Mouse (Mus musculus) cerebellum, adult (tissue): ENCODE results near the gene Olfr370.
"Not testable (repeated sequence)": the region's sequence is repeated elsewhere in the genome, so short reads cannot be mapped to it uniquely, and the experiment has no call there.

Source experiments
- ATAC-seq: cut with Nextera tagmentation; 2 replicates; pipeline ENCODE4 v1.9.2; 2017; ENCODE audit warnings: mild to moderate bottlenecking, moderate library complexity, mixed read lengths; ENCODE audit not compliant: insufficient number of reproducible peaks, low FRiP score, low TSS enrichment

Olfr370 gene

DNA sequence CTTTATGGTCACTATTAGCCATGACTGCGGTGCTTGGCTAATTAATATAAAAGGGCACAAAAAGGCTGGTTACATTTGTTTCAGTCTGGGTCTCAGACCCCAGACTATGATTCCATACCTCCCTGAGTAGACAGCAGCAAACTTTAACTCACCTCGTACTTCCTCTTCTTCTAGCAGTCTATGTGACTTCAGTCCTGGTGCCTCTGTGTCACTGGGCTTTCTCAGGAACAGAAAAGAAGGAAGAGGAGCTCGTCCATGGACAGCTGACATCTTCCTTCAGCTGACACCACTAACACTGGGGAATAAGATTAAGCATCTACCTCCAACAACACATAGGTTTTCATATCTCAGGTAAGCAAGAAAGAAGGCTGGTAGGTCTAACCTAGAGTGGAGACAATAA is at the start of gene Olfr370:
Gene Olfr370 (plus strand): TSS at position 45 of the 400 bp plus-strand sequence.
- ATAC-seq: no peak

DNA sequence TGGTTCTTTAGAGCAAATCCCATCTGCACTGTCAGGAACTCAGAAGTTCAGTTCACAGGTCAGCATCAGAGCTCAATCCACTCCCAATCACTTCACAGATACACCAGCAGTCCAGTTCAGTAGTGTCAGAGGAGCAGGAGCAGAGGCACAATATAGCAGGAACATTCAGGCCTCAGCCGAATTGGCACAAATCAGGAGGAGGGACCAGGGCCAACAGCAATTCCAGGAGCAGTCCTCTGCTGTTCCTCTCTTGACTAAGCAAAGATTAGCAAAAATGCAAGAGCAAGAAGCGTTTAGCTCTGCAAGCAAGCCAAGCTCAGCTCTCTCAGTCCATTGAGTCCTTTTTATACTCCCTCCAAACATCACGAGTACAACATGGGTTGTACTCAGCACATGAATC is 23.9 kb upstream of the Olfr370 start:
- no peak for ATAC-seq

DNA sequence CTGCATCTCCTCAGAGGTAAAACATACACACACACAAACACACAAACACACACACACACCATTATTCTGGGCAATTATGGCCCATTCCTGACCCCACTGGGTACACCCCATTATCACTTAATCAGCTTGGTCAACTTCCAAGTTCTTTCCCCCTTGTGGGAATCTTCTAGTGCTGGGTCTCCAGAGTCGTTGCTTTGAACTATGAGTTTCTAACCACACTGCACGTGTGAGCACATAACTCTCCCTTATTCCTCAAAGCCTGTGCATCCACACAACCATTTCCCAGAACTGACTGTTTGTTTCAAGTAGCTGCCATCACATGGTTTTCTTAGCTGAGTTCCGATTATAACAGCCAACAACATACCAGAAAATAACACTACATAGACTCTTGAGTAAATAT is 15.1 kb upstream of the Olfr370 start:
- ATAC-seq: no peak

DNA sequence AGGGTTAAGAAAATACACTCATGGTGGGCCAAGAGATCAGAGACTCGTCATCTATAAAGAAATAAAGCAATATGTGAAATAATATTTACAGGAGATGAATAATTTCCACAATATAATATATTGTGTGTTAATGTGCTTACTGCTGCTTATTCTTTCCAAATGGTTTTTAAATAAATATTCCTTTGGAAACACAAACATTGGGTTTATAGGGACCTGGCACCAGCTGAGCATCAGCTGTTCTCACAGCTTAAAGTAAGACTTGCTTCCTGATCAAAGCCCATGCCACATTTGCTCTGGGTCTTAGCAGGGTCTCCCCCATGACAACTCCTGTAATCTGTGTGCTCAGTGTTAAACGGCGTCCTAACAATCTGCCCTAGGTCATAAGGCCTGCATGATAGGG is 14.7 kb upstream of the Olfr370 start:
- ATAC-seq: not testable (repeated sequence)

DNA sequence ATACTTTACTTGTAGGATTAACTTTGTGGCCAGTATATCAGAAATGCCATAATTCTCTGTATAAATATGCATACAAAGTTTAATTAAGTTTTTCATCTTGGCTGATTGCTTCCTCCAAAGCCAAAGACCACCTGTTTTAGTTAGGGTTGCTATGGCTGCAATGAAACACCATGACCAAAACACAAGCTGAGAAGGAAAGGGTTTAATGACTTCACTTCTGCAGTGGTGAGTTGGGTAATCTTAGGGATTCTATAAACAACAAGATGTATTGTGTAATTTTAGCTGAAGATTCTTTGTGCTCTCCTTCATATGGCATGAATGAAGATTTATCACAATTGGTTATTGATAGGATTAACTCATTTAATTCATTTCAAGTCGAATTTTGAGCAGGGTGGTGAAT is 14.3 kb upstream of the Olfr370 start:
- ATAC-seq: no peak

DNA sequence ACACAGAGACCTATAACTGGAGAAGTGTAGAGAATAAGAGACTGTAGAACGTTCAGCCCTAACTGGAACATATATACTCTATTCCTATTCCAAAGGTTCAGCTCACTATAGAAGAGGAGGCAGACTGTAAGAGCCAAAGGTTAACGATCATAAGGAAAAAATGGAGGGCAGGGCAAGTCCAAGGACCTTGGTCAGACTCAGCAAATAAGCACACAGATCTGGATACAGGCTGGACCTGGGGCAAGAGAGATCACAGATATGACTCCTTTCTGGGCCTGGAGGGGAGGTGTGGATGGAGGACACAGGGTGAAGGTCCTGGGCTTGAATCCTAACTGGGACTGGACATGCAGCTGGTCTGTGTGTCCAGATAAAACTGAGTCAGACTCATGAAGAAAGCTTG is 778 bp upstream of the Olfr370 start:
- no peak for ATAC-seq

DNA sequence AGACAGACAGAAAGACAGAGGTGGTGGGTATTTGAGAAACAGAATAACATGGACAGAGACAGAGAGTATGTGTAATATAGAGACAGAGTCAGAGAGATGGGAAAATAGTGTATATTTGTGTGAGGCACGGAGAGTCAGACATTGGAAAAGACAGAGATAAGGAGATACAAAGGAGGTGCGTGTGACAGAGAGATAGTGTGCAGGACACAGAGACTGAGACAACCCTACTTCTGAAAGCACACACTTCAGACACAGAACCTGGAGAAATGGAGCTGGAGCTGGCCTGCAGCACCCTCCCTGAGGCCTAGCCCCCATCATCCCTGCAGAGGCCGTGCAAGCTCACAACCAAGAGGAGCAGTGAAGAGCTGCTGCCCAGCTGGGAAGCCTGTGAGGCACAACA is 27.1 kb downstream of the Olfr370 start:
- ATAC-seq: no peak

DNA sequence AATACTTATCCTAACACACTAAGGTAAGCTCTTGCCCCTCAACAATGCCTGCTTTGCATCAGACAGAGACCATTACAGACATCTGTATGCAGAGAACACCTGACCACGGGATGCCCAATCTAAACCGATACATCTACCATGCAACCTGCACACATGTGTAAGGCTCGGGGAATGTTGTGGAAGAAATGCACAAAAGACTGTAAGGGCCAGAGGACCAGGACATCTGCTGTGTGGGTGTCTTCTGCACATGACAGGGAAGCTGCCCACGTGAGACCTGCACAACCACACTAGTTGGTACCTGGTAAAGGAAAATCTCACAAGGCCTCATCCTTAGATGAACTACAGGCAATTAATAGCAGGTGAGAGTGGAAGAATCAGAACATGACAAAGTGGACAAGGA is 27.7 kb downstream of the Olfr370 start:
- ATAC-seq: no peak

DNA sequence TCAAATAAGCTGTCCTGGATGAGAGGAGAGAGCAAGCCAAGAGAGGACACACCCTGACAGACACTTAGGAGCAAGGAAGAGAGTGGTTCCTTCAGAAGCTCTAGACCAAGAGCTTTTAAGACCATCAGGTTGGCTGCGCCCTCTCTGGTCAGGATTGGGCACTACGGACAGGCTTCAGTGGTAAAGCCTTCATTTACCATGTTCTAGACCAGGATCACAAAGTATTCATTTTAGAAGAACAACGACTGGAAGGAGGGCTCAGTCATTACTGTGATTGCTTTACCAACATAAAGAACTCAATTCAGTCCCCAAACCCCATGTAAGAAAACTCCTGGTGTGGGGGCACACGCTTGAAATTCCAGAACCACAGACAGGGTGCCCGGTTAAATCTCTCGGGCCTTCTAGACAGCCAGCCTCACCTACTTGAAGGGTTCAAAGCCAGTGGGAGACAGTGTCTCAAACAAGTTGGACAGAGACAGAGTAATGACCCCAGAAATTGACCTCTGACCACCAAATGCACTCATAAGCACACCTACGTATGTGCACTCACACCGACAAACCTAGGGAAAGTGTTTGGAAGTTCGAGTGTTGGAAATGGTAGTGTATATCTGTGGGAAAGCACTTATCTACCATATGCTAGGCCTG is 30.3 kb downstream of the Olfr370 start:
- ATAC-seq: no peak

DNA sequence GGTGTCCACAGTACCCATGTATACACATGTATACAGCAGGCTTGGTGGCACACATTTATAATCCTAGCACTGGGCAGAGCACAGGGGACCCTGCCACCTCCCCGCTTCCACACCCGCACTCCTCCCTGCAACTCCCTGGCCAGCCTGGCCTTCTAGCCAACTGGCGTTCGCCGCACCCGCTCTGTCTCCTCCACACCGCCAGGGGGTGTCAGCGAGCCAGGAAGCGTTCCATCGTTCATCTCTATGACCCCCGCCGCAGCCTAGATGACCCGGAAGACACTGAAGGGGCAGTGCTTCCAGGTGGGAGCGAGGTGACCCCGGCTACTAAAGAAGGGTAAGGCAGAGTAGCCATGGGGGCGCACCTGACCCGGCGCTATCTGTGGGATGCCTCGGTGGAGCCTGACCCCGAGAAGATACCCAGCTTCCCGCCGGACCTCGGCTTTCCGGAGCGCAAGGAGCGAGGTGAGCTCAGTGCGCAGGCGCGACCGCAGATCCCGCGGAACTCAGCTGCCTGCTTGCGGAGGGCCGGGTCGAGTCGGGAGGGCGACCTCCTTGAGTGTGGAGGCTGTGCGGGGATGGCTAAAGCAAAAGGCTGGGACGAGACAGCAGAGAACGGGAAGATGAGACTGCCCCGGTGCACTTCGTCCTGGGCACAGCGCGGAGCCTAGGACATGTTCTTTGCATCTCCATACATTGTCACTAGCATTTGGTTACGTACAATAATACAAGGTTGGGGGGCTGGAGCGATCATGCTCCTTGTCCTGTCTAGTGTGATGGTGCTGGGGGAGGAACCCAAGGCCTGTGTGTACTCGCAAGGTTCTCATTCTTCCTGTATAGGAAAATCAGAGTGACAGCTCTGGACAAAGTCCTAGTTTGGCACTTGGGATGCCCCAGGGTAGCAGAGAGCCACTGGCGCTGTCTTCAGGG is 31.2 kb downstream of the Olfr370 start, which contains the start of gene Ndufb7:
Gene Ndufb7 (plus strand): TSS at position 203 of the 927 bp plus-strand sequence.
- ATAC-seq: peak; percentile 91

DNA sequence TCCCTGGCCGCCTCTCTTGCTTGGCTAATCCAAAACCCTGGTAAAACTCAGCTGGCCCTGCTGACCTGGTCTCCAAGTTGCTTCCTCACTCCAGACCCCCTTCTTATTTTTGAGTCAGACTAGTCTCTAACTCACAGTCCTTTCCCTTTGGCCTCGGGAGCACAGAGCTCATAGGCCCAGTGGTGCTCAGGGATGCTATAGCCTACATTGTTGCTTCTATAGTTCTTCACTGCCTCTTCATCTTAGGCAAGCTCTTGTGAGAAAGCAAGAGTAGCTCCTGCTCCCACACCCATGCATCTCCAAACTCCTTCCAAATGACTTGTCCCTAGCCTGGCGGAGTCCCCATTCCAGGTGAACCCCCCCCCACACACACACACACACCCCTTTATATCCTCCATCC is 32.1 kb downstream of the Olfr370 start:
- no peak for ATAC-seq

DNA sequence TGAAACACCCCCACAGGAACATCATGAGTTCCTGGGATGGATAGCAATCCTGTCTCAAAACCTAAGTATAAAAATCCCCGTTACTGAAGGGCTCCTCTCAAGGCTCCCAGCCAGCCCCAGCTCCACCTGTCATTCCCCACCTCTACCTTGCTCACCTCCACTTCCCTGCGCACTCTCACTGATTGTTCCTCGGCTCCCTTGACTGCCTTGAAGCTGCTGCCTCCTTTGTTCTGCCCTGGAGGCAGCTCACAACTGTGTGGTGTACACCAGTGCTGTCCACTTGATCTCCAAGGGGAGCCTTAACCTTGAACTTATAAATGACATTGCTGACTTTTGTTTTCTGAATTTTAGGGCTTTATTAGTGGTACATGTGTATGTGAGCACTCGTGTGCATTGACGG is 32.5 kb downstream of the Olfr370 start:
- no peak for ATAC-seq

DNA sequence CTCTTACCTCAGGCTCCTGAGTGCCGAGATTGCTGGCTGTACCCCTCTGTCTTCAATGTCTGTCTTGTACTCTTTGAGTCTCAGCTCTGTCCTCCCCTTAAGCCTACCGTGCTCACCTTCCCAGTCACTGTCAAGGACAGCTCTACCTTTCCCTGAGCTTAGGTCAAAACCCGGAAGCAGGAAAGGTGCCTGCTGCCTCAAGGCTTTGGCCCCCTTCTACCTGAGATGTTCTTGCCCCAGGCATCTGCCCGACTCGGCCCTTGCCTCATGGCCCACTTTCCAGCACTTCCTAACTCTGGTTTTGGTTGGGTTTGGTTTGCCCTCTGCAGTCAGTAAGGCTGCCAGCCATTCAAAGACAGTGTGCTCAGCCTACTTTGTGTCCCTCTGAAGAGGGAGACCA is 33.2 kb downstream of the Olfr370 start:
- ATAC-seq: no peak

DNA sequence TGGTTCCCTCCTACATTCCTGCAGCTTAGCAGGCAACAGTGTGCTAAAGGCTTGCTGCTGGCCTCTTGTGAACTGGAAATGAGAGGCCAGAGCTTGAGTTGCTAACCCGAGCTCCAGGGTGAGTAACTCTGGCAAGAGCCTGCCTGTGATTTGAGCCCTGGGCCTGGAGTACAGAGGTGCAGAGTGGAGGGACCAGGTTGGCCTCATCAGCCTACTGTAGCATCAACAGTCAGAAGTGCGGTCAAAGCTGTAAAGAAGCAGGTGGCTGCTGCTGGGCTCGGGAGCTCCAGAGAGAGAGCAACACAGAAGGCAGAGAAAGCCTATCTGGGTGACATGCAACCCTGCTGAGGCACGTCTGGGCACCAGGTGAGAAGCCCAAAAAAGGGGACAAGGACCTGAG is 33.6 kb downstream of the Olfr370 start:
- ATAC-seq: no peak

DNA sequence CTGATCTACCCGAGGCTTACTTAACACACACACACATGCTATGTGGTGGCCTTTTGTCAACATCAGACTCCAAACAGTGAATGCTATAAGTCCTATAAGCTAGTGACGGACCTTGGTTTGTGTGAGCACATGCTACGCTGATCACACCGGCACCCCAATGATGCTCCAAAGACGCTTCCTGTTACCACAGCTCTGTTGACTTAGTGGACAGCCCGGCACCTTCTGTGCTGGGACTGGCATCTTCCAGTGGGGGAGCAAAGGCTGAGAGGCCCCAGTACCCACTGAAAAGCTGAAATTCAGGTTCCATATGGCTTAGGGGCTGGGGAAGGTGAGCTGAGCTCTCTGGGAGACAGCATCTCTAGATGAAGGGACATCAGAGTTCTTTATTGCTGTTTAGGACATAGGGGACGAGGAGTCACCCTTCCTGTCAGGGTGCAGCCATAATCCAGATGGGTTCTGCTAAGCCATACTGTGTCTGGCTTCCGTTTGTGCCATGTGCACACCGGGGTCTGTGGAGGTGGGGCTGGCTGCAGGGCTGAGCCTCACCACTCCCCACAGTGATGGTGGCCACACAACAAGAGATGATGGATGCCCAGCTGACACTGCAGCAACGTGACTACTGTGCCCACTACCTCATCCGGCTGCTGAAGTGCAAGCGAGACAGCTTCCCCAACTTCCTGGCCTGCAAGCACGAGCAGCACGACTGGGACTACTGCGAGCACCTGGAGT is 34.9 kb downstream of the Olfr370 start:
- ATAC-seq: no peak

DNA sequence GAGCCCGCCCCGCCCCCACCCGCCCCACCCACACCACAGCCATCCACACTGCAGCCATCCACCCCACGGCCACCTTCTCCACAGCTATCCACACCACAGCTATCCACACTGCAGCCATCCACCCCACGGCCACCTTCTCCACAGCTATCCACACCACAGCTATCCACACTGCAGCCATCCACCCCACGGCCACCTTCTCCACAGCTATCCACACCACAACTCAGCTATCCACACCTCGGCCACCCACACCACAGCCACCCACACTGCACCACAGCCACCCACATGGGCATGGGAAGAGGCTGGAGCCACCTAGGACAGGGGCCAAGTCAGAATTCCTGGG is 35.4 kb downstream of the Olfr370 start:
- ATAC-seq: not testable (repeated sequence)

DNA sequence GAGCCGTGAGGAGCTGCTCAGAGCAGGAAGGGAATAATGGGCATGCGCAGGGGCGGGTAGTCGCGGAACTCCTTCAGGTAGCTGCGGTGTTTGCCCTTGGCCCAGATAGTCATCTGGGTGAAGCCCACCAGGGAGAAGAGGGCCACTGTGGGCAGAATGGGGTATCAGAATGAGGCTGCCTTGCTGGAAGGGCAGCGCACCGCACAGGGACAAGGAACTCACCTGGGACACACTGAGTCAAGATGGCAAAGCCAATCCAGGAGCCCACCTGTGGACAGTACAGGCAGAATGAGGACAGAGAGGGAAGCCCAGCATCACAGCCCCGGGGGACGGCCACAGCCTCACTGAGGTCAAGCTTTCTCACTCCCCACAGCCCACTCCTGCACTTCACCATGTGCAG is 36.2 kb downstream of the Olfr370 start:
- no peak for ATAC-seq

DNA sequence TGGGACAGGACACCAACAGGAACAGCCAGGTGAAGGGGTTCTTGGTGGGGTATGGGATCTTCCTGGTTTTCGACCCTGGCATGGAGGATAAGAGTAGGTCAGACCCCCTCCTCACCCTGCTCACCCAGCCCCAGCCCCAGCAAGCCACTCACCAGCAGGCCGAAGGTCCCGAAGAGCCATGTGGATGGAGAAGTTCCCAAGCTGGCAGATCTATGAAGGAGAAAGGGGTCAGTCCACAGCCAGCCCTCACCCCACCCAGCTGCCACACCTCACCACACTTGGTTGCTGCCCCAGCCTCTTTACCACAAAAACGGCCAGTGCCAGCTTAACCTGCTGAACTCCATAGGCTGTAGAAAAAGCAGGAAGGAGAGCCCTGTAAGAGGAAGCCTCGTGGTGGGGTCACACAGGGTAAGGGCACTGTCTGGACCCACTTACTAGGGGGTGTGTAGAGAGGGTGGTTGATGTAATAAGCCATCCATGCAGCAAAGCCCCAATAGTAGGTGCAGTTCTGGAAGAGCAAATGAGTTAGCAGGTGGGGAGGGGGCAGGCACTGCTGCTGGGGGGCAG is 36.7 kb downstream of the Olfr370 start:
- ATAC-seq: no peak

DNA sequence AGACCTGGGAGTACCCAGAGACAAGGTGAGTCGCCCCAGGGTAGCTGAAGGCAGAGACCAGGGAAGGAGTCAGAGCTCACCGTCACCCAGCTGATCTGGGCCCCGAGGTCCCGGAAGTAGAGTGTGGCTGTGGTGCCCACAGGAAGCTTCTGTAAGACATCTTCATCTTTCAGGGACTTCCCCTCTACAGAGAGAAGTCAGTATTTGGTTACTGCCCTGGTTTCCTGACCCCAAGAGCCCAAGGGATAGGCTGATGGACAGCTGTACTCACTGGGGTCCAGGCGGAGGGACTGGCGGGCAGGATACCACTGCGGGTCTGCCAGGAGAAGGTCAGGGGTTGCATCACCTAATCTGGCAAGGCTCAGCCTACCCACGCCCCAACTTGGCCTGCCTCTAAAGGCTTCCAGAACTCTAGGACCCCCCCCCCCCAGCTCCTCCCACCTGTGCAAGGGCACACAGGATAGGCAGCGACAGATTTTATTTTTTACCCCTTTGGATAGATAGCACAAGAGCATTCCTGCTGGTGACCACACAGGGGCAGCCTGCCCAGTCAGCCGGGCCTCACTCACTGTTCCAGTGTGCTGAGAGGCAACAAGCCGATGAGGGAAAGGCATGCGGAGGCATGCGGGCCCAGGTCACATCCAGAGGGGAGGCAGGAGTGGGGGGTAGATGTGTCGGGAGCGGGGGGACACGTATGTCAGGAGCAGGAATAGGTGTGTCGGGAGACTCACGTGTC is 37.7 kb downstream of the Olfr370 start:
- ATAC-seq: no peak

DNA sequence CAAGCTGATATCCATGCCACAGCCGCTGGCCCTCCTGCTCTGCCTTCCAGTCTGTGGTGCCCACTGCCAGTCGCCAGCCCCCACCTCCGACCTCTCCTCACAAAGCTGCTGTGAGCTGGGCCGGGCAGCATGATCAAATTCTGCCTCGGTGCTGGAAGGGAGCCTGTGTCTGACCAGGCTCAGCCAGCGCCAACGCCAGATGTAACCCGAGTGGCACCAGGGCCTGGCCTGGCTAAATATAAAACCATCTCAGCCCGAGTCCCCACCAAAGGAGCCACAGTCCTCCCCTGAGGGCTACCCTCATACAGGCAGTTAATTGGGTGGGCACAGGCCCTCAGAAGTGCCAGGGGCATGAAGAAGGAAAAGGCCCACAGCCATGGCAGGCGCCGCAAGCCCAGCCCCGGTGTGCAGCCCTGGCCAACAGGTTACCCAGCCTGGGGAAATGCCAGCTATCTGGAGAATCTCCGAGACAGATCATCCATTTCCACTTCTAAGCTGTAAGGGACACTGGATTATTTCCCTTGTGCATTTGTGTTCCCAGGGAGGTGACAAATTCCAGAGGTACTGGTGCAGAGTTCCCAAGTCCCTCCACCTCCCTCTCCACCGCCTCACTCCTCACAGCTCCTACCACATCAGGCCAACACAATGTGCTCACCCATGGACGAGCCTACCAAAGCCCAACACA is 39.2 kb downstream of the Olfr370 start:
- ATAC-seq: no peak
